Mouse (Mus musculus) right cerebral cortex, postnatal 14 days (tissue): ENCODE measurements at regions not wholly inside any gene's neighbourhood (a gene's known extent, or its start where the extent isn't known, plus 50 kb on each side); places are given as distances from the start of the nearest gene placed in this dataset.

Experiments
- DNase-seq: peaks from one replicate; pipeline ENCODE4 v3.0.0; 2022

DNA sequence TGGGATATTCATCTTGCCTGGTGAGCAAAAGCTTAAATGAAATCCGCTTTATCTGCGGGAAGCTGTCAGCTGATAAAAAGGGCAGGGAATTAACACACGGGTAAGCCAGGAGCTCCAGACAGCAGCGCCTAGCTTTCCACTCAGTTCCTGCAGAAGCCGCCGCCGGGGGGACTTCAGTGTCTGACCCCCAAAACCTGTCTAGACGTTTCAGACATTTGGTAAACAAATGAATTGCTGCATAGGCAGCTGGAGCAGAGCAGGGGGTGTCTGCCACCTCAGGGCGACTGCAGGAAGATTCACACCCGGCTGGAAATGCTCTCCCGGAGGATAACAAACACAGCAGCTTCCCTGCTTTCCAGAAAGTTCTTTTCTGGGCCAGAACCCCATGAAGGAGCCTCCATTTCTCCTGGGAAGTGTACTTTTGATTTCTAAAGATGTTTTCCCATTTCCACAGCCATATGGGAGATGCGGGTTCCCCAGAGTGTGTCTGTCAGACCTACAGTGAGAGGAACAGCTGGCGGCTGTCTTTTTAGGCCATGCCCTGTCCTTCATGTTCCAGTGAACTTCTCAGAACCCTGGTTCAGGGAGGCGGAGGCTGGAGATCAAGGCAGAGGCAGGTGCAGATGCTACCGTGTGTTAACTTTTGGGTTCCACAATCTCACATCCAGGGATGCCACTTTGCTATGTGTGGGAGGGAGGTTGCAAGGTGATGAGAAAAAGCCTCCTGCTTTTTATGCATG, 58.7 kb upstream of the Pmepa1 start:
- DNase-seq = peak; percentile 22

DNA sequence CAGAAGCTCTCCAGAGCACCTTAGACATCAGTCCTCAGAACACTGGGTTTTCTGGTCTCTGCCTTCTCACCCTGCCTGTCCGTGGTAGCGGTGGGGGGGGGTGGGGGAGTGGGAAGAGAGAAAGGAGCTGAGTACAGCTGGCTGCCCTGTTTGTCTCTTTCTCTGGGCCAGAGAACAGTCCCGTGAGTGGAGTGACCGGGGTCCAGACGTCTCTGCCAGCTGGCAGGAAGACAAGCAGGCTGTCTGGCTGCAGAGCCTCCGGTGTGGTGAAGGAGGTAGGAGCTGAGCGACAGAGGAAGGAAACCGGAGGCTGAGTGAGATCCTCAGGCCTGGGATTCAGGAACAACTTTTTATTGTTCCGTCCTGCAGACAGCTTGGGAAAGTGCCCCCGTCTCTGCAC, 59.5 kb upstream of the Pmepa1 start:
- DNase-seq = peak; percentile 60

DNA sequence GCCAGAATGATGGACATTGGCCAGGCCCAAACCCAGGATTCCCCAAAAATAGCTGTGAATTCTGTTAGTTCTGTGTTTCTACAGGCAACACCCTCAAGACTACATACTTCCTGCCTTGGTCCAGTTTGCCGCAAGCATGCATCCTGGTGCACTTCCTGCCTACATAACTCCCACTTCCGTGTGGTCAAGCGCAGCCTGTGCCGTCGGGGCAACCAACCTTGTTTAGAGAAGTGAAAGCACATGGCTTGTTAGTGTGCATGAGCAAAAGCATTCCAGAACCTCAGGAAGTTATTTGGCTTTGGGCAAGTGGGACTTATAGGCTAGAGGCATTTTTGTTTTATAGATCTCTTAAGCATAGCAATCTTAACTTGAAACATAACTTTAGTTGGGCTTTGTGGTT, 61.3 kb upstream of the Pmepa1 start:
- DNase-seq = no peak

DNA sequence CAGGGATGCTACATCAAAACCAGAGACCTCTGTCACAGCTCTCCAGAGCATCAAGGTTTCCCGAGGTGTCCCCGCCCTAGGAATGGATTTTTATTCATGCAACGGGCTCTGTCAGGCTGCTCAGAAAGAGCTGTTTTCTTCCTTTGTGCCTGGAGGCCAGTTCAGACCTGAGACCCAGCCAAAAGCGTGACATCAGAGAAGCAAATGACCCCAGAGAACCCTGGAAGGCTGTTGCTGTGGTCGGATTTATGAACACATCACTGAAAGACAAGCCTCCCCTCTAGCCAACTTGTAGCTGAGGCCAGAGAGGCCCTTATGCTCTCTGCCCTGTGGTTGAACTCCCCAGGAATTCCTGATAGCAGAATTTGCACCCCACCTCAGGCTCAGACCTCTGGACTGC, 62.3 kb upstream of the Pmepa1 start:
- DNase-seq = no peak

DNA sequence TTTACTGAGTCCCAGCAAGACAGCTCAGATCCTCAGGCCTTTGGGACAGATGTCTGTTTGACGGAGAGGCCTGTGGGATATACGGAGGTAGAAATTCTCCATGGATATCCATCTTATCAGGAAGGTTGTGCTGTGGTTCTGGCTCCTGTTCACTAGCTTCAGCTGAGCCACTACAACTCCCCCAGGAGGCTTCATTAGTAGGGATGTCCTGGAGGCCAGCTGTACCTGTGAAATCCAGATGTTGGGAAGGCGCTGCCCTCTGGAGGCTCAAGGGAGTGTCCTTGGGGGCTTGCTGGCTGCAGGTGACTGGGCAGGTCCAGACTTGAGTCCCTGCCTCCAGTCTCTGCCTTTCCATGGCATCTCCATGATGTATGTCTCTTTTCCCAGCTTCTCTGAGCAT, 62.9 kb upstream of the Pmepa1 start:
- DNase-seq = no peak

DNA sequence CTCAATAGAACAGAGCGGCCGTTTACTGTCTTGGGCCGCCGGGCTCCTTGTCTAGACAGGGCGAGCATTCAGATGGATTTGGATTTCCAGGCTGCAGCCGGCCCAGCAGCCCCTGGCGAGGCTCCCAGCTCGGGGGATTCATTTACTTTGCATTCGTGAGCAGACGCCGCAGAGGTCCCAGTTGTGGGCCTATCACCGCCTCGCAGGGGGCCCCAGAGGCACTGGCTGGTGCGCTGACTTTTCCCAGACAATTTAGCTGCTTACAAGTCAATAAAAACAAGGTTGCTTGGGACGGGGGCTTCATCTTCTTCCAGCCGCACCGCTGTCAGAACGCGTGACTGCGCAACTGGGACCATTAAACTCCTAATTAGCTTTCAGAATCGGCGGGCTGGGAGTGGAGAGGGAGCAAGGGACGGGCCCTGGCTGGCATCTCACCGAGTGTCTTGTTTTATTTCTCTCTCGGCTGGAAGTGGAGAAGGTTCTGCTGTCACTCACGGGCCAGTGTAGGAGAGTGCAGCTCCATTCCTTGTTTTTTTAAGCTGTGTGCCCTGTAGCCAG, 63.8 kb upstream of the Pmepa1 start:
- DNase-seq = peak; percentile 55

DNA sequence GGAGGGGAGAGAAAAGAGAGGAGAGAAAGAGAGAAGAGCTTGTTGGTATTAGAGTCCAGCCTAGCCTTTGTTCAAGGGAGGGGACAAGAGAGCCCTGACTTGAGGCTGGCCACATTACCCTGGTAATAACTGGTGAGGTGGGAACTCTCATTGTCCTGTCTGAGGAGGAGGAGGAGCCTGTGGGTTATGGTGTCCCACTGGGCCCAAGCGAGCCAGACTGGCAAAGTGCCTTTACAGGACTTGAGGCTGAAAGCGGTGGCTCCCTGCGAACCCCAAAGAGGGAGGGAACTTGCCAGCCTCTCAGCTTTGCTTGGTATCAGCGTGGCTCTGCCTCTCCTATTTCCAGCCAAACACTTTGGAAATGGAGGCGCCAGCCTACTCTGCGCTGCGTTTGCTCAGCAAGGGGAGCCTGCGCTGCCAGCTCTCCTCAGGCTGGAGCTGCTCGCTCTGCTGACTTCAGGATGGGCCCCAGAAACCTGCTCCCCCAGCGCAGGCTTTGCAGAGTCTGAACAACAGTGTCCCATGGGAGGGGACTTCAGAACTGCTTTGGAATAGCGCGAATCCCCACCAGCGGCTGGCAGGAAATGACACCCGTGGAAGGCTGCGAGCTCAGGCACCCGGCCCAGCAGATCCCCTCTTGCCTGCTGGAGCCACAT, 66.4 kb upstream of the Pmepa1 start:
- no peak for DNase-seq

DNA sequence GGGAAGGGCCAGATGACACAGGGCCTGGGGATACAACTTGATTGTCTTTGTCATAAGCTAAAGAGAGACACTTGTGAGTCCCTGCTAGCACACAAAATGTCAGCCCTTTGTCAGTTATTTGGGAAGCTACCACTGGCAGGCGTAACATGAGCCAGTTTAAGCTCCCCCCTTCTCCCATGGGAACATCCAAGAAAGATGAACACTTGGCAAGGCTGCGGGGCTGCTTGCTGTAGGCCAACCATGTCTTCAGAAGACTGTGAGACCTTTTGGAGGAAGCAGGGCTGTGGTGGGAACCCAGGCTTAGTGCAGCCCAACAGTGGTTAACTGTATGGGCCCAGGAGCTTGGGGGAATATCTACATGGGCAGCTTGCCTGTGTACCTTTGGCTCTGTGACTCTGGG, 67.3 kb upstream of the Pmepa1 start:
- no peak for DNase-seq

DNA sequence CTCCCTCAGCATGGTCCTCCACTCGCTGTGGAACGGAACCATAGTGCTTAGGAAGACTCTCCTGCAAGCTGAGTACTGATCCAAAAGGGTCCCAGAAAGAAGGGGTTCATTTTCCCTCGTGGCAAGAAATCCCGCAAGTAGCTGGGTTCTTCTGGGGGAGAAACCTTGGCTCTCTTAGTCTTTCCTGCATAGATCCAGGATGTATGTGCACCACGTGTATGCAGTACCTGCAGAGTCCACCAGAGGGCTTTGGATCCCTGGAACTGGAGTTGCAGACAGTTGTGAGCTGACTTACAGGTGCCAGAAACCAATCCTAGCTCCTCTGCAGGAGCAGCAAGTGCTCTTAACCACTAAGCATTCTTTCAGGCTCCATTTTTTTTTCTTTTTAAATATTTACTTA, 67.9 kb upstream of the Pmepa1 start:
- DNase-seq = peak; percentile 29

DNA sequence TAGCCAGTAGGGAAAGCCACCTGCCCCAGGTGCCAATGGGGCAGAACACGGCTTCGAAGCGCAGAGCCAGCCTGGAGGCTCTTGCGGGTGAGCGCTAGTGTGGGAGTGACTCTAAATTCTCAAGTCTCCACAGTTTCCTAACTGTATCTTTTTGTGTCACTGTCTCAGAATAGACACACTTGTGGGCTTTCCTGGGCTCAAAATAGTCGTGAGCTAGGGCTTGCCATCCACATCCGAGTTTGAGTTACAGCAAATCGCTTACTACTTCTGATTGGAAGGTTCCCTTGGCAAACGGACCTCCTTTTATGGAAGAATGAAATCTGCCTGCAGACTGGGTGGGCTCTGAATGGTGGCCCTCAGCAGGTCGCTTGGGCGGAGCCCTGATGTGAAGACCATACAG, 71.0 kb upstream of the Pmepa1 start:
- DNase-seq = peak; percentile 33

DNA sequence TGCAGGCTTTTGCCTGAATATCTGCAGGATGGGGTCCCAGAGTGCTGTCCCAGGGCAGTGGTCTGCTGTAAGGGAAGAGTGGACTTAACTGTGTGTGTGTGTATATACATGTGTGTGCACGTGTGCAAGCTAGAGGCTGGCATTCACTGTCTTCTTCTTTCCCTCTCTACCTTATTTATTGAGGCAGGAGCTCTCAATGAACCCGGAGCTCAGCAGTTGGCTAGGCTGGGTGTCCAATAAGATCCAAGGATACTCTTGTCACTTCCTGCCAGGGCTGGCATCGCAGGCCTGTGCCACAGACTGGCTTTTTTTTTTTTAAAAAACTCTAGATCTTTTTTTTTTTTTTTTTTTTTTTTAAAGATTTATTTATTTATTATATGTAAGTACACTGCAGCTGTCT, 72.4 kb upstream of the Pmepa1 start:
- DNase-seq = no peak

DNA sequence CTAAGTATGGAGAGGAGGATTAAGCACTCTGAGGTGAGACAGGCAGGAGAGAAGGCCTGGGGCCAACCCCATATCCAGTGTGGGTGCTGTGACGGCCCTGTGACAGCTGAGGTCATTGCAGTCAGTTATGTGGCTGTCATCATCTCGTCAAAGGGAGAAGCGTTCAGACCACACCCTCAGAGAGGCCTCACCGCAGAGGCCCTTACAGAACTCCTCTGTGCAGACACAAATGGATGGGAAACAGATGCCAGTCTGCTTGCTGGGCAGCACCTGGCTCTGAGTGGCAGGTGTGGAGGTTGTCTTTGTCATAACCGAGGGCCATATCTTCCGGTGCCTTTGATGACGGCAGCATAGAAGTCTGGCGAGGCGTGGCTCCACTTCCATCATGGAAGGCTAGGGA, 73.2 kb upstream of the Pmepa1 start:
- no peak for DNase-seq

DNA sequence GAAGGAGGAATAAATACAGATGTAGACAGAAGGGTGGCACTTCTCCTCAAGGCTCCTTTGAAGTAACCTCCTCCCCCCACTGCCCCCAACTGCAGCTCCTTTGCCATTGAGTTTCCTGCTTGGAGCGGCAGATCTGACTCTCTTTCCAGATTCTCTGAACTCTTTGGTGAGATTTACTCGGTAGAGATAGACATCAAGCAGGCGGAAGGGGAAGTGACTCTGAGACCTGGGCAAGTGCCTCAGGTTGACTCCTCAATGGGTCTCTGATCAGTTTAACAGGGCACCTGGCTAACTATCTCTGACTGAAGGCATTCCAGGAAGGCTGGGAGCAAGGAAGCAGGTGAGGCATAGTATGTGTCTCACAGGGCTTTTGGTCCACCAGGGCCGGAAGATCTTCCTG, 73.6 kb upstream of the Pmepa1 start:
- DNase-seq = no peak

DNA sequence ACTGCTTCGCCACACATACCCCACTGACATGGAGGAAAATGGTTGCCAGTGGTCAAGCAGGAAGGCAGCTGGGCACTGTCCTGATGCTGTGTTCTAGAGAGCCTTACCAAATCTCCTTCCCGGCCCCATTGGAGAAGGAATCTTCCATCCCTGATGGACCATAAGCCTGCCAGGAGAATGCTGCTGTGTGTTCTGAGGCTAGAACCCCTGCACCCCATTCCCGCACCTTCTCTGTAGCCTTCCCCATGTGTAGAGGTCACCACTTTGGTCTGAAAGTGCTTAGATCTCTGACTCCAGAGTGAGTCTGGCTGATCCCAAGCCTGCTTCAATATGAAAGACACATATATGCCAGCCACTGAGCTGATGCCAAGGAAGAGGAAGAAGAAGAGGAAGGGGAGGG, 74.1 kb upstream of the Pmepa1 start:
- no peak for DNase-seq

DNA sequence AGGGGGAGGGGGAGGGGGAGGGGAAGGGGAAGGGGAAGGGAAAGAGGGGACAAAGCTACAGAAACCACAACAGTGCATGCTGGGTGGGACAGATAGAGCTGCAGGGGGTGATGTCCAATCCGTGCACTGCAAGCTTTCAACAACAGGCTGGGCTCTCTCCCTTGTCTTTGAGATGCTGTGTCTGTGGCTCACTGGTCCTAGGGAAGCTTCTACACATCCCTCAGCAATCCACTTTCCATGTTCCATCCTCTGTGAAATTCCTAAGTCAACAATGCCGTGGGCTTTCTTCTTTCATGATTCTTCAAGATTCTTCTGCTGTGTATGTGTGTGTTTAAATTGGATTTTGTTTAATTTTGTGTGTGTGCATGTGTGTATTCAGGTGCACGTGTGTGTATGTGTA, 74.5 kb upstream of the Pmepa1 start:
- no peak for DNase-seq

DNA sequence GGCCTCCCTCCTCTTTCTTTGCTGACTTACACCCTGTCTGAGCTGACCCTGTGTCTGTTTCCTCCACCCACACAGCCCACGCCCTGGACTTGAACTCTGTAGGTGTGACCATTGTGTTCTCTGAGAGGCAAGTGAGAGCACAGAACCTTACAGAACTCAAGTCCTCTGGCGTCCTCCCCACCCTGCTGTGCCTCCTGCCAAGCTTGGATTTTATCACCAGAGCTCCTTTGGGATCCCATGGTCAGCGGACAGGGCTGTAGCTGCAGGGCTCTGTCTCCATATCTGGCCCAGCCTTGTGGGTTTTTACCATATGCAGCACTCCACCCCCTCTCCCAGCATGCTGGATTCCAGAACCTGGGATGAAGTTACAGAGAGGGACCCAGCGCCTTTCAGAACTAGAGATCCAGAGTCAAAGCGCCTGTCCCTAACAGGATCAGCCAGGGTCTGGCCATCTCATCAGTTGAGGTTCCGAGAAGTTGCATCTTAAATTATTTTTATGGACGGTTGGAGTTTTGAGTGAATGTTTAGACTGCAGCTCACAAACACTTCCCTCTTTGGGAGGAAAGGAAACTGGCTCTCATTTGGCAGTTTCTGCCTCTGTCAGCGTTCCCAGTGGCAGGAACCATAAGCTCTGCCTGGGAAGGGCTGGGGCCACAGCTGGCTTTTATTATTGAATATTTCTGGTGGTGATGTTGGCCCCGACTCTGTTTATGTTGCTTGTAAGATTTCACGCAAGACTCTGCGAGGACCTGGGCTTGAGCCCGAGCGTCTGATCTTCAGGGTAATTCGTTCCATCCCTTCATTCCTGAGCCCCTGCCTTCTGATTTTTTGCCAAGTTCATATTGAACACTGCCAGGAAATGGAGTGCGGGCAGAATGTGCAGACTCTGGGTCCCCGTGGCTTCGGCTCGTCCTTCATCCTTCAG, 75.8 kb upstream of the Pmepa1 start:
- DNase-seq = no peak

DNA sequence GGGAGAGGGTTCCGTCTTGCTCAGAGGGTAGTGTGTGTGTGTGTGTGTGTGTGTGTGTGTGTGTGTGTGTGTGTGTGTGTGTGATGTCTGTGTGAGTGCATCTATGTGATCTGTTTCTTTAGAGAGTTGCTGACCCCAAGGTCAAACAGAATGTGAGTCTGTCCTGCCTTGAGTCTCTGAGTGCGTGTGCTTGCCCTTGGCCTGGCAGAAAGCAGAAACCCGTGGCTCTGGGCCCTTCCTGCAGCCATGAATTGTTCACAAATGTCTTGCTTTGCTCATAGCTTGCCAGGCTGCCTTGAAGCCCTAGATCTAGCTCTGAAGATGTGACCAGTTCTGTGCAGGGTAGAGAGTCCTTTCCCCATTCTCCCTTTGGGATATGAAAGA, 76.4 kb upstream of the Pmepa1 start:
- DNase-seq = no peak

DNA sequence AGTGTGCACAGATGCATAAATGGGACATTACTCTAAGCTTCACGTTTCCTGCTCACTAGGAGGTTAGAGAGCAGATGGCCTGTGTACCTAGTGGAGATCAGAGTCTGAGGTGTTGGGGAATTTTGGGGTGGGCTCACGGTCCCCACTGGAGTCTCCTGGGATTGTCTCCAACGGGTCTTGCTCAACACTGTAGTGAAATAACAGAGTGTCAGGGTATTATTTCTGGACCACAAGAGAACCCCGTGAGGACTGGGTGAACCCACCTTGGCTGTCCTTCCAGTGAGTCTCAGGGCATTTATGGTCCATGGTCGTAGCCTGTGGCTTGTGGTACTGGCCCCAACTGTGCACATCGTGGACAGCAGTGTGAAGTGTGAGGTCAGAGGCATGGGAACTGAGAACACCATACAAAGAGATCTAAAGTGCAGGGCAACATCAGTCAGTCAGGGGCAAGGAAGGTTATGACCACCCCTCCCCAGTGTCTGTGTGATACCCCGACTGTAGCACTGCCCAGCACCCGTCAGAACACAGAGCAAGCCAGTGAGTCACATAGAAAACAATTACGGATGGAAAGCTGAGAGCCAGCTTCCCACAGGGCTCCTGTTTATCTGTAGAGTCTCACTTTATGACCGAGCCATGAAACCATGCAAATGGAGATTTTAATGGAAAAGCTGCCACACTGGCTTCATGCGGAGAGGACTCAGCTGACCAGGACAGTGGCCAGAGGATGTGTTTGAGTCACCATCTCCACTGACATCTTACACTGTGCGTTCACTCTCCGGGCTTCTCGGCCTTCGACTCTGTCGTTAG, 77.3 kb upstream of the Pmepa1 start:
- DNase-seq = no peak

DNA sequence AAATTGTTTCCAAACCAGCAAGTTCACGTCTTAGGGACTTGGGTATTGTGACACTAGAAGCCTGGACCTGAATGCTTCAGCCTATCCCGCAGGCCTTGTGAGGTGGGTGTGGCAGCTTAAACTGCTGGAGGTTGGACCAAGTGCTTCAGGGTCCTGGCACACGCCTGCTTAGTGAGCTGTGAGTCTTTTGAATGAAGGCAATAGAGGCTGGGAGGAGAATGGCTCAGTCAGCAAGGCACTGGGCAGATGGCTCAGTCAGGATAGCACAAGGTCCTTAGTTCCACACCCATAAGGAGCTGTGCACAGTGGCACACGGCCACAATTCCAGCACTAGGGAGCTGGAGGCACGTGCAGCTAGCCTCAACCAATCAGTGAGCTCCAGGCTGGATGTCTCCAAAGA, 80.5 kb upstream of the Pmepa1 start:
- DNase-seq = no peak

DNA sequence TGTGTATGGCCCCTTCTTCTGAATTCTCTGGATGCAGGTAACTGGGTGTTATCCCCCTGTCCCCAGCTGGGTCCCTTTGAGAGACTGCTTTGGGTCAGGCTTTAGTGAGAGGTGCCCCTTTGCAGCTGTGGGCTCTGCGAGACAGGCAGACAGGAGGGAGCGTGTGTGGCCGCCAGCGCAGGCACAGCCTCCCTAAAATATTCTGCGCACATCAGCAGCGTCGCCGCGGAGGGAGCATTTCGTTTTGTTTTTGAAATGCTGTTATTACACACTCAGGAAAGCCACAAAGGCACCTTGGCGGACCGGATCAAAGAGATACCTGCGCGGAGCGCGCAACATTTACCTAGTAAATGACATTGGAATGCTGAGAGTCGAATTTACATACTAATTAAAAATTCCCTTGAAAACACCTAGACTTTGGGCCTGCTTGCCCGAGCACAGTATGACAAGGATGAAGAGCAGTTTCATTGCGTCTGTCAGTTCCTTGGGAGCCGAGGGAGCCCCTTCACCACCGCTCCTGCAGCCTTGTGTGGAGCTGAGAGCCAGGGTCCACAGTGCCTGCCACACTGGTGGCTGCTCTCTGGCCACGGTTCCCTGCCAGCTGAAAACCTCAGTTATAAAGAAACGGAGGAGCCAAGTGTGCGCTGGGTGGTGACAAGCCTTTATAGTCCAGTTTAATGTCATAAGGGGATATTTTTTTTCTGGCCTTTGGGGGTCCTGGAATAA, 89.3 kb upstream of the Pmepa1 start:
- no peak for DNase-seq

DNA sequence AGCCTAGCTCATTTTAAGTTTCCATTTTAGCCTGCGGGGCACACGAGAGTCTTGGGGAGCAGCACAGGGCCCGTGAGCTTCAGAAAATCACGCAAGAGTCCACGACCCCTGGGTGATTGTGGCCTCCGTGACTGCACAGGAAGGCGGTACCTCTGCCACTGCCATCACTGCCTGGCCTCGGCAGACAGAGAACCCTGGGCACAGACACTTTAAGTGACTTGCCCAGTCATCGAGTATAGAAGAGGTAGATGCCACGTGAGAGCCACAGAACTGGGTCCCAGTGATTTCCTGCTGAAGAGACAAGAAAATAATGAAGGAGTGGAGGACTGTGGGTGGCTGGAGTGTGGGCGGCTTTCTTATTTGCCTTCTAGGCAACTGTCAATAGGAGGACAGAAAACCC, 90.4 kb upstream of the Pmepa1 start:
- no peak for DNase-seq

DNA sequence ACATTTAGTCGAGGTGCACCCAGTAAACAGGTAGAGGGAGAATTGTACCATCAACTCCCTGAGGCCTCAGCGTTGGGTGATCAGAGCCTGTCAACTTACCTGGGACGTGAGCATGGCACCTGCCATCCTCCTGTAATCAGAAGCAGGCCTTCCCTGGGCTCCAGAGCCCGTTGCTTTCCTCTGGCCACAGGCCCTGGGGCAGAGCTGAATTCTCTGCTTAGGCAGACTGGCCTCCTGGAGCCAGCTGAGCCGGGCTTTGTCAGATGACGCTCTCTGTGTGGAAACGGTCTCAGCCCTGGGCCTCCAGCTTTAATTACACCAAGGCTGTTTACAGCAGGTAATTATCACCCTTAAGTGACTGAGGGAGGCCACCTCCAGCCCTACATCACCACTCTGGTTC, 92.6 kb upstream of the Pmepa1 start:
- no peak for DNase-seq
